28 mouse cellular contexts compared by ENCODE assay signal in the genomic region with DNA sequence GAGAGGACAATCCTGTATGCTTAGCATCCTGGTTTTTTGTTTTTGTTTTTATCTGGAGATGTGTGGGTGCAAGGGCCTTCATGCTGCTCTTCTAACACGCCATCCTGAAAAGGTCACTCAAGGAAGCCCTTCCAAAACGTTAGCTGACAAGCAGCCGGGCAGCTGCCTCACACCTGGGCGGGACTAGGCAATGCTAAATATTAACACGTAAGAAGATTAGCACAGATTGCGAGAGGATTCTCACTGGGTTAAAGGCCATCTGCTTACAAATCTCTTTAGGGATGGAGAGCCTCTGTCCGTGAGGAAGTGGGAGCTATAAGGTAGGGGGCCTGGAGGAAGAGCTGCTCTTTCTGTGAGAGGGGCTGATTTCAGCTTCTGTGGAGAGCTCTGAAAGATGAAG. TPM values are rescaled to one million over a fixed set of nuclear protein-coding genes. Genes with fewer than 3 reads are reported as not detected.
DNase-seq lines count a peak whose midpoint lies in the region; ATAC-seq and TF ChIP-seq lines count a peak whose summit lies in the region.
"Had no signal": no experiment of that assay in that cellular context is flagged by ENCODE, and none has a peak within 500 bp of the region (broad histone marks: within the 10 kb centered on the region; RNA-seq: fewer than 3 reads in every experiment).

No protein-coding gene starts in this region.

- no peak for TF ChIP-seq POLR2A in kidney, adult 2 months (IDR thresholded peaks at IDR 0.05; ENCODE audit: low read depth, low read length)

- TF ChIP-seq EP300 in liver, postnatal 0 days (IDR thresholded peaks at IDR 0.05; ENCODE audit: low read depth) = 0 out of 2 replicates have a peak, but pooled peaks have one; percentile 12

- 37% methylated on average over 7 of the region's 7 CpGs for WGBS in kidney, adult 2 months
- WGBS in kidney, embryonic 16.5 days = 50% methylated on average over 7 of the region's 7 CpGs
- 37% methylated on average over 7 of the region's 7 CpGs for WGBS in liver, postnatal 0 days (ENCODE audit: insufficient replicate concordance)
- 29% methylated on average over 7 of the region's 7 CpGs for WGBS in midbrain, postnatal 0 days

- DNase-seq in kidney, adult 2 months = peak; percentile 46
- no peak for DNase-seq in liver, postnatal 0 days
- no peak for DNase-seq in liver
- no peak for DNase-seq in midbrain, postnatal 0 days (ENCODE audit: low spot score)
- DNase-seq in retina, postnatal 7 days (ENCODE audit: low read depth, low spot score) = peak; percentile 73
- no peak for DNase-seq in adrenal gland, adult (ENCODE audit: inconsistent age in 2 of 2, low spot score in 1 of 2)
- DNase-seq: adrenal gland, postnatal 25 days; cerebellum, adult 11-12 months; cerebellum, postnatal 10 days; gastrocnemius, postnatal 25 days; heart, adult 11 months; heart, postnatal 4 days; layer of hippocampus, adult 9-11 months; lung, postnatal 36 days; right cerebral cortex, adult 18-20 months; right cerebral cortex, postnatal 4 days; thymus, adult 2 months; thymus, postnatal 36 days had no signal

- H3K4me1 ChIP-seq in kidney, adult 2 months (ENCODE audit: control insufficient read depth, insufficient read depth, low read length) = no peaks in the 10 kb centered on the region
- H3K4me1 ChIP-seq in kidney, embryonic 16.5 days (ENCODE audit: insufficient read depth, low read length) = no peaks in the 10 kb centered on the region
- no peaks in the 10 kb centered on the region for H3K4me1 ChIP-seq in liver, postnatal 0 days (ENCODE audit: insufficient read depth)
- H3K4me1 ChIP-seq in midbrain, postnatal 0 days (ENCODE audit: insufficient read depth, low read length) = peaks cover 6% of the 10 kb centered on the region; the same call in 1 of the 2 replicates
- H3K4me1 ChIP-seq: forebrain, embryonic 10.5 days; forebrain, embryonic 15.5 days; limb, embryonic 10.5 days; limb, embryonic 15.5 days; neural tube, embryonic 13.5 days had no signal

- H3K4me2 ChIP-seq in kidney, embryonic 16.5 days (replicated peaks; ENCODE audit: low read depth, low read length) = no peak overlapping the region
- no peak overlapping the region for H3K4me2 ChIP-seq in liver, postnatal 0 days (ENCODE audit: low read depth, low read length)
- H3K4me2 ChIP-seq in midbrain, postnatal 0 days (ENCODE audit: low read depth, low read length, poor library complexity, severe bottlenecking) = no peak overlapping the region
- H3K4me2 ChIP-seq: embryonic facial prominence, embryonic 13.5 days; forebrain, embryonic 15.5 days; hindbrain, embryonic 13.5 days; limb, embryonic 15.5 days; neural tube, embryonic 13.5 days had no signal

- H3K36me3 ChIP-seq in kidney, adult 2 months (ENCODE audit: control insufficient read depth, insufficient read depth, low read length) = no peaks in the 10 kb centered on the region
- H3K36me3 ChIP-seq in kidney, embryonic 16.5 days (ENCODE audit: insufficient read depth, low read length) = no peaks in the 10 kb centered on the region
- H3K36me3 ChIP-seq in liver, postnatal 0 days (replicated peaks; ENCODE audit: insufficient read depth, low read length) = no peaks in the 10 kb centered on the region
- no peaks in the 10 kb centered on the region for H3K36me3 ChIP-seq in midbrain, postnatal 0 days (ENCODE audit: insufficient read depth, low read length)
- H3K36me3 ChIP-seq: embryonic facial prominence, embryonic 13.5 days; forebrain, embryonic 10.5 days; forebrain, embryonic 15.5 days; heart, embryonic 10.5 days; hindbrain, embryonic 13.5 days; limb, embryonic 10.5 days; limb, embryonic 15.5 days; neural tube, embryonic 13.5 days had no signal

- H3K4me3 ChIP-seq in kidney, adult 2 months (ENCODE audit: insufficient read depth, low read depth, low read length) = no peak overlapping the region
- no peak overlapping the region for H3K4me3 ChIP-seq in kidney, embryonic 16.5 days (ENCODE audit: low read length)
- H3K4me3 ChIP-seq in liver, postnatal 0 days (ENCODE audit: low read depth, low read length) = no peak overlapping the region
- no peak overlapping the region for H3K4me3 ChIP-seq in midbrain, postnatal 0 days (ENCODE audit: low read depth, low read length)
- H3K4me3 ChIP-seq: embryonic facial prominence, embryonic 13.5 days; forebrain, embryonic 10.5 days; forebrain, embryonic 15.5 days; heart, embryonic 10.5 days; hindbrain, embryonic 13.5 days; limb, embryonic 10.5 days; limb, embryonic 15.5 days; neural tube, embryonic 13.5 days had no signal

- H3K9ac ChIP-seq in kidney, embryonic 16.5 days (replicated peaks; ENCODE audit: low read length) = no peak overlapping the region
- no peak overlapping the region for H3K9ac ChIP-seq in liver, postnatal 0 days (replicated peaks)
- 0 out of 2 replicates have a peak overlapping the region, but pooled peaks have one; percentile 19 for H3K9ac ChIP-seq in midbrain, postnatal 0 days (replicated peaks; ENCODE audit: low read length, poor library complexity, severe bottlenecking)
- H3K9ac ChIP-seq: embryonic facial prominence, embryonic 13.5 days; forebrain, embryonic 15.5 days; hindbrain, embryonic 13.5 days; limb, embryonic 15.5 days; neural tube, embryonic 13.5 days had no signal

- no peaks in the 10 kb centered on the region for H3K27me3 ChIP-seq in kidney, adult 2 months (replicated peaks; ENCODE audit: control insufficient read depth, insufficient read depth, low read length)
- H3K27me3 ChIP-seq in kidney, embryonic 16.5 days (ENCODE audit: insufficient read depth, low read length) = no peaks in the 10 kb centered on the region; the same call in 1 of the 2 replicates
- no peaks in the 10 kb centered on the region for H3K27me3 ChIP-seq in liver, postnatal 0 days (ENCODE audit: insufficient read depth, low read length)
- no peaks in the 10 kb centered on the region for H3K27me3 ChIP-seq in midbrain, postnatal 0 days (ENCODE audit: insufficient read depth, low read length)
- H3K27me3 ChIP-seq: embryonic facial prominence, embryonic 13.5 days; forebrain, embryonic 15.5 days; hindbrain, embryonic 13.5 days; limb, embryonic 15.5 days; neural tube, embryonic 13.5 days had no signal

- TF ChIP-seq CTCF in kidney, adult 2 months (conservative IDR thresholded peaks at IDR 0.05; ENCODE audit: insufficient read depth, insufficient read length, low read depth, low read length) = no peak
- no peak for TF ChIP-seq CTCF in liver, postnatal 0 days (IDR thresholded peaks at IDR 0.05; ENCODE audit: low read depth)
- no peak for TF ChIP-seq CTCF in midbrain, postnatal 0 days (IDR thresholded peaks at IDR 0.05)

- no peak overlapping the region for H3K27ac ChIP-seq in kidney, adult 2 months (ENCODE audit: insufficient read depth, low read depth, low read length)
- no peak overlapping the region for H3K27ac ChIP-seq in kidney, embryonic 16.5 days (ENCODE audit: low read length)
- H3K27ac ChIP-seq in liver, postnatal 0 days (ENCODE audit: low read depth) = no peak overlapping the region
- no peak overlapping the region for H3K27ac ChIP-seq in midbrain, postnatal 0 days (ENCODE audit: low read depth, low read length)
- H3K27ac ChIP-seq: embryonic facial prominence, embryonic 13.5 days; forebrain, embryonic 10.5 days; forebrain, embryonic 15.5 days; heart, embryonic 10.5 days; hindbrain, embryonic 13.5 days; limb, embryonic 10.5 days; limb, embryonic 15.5 days; neural tube, embryonic 13.5 days had no signal

- no peak for ATAC-seq in kidney, embryonic 16.5 days (ENCODE audit: low FRiP score, low TSS enrichment)
- peak; percentile 81 for ATAC-seq in liver, postnatal 0 days
- no peak for ATAC-seq in midbrain, postnatal 0 days (ENCODE audit: low FRiP score)
- ATAC-seq: CD4-positive, CD25-positive, alpha-beta regulatory T cell, adult 4 months; forebrain, embryonic 15.5 days had no signal

- H3K9me3 ChIP-seq in kidney, embryonic 16.5 days (ENCODE audit: low read length) = no peaks in the 10 kb centered on the region
- H3K9me3 ChIP-seq in liver, postnatal 0 days (ENCODE audit: low read length) = no peaks in the 10 kb centered on the region
- H3K9me3 ChIP-seq in midbrain, postnatal 0 days (ENCODE audit: low read length) = no peaks in the 10 kb centered on the region
- H3K9me3 ChIP-seq: embryonic facial prominence, embryonic 13.5 days; forebrain, embryonic 15.5 days; heart, embryonic 10.5 days; hindbrain, embryonic 13.5 days; limb, embryonic 10.5 days; limb, embryonic 15.5 days; neural tube, embryonic 13.5 days had no signal

RNA-seq across cellular contexts. Expression of a gene that starts 22.0 kb away (rescaled TPM):
- polyA plus RNA-seq in kidney, adult 2 months (2012; rRNA removed) = 21.9 and 24.0 TPM in 2 replicates
- 73.9 and 74.3 TPM in 2 replicates for polyA plus RNA-seq in kidney, embryonic 16.5 days (2015; fragmentation: Nextera tagmentation; extraction: Ambion mirVana)
- polyA plus RNA-seq in liver, postnatal 0 days (2015; fragmentation: Nextera tagmentation; extraction: Ambion mirVana) = 14.4 and 15.8 TPM in 2 replicates
- 34.7 and 43.2 TPM in 2 replicates for total RNA-seq in midbrain, postnatal 0 days (2014; rRNA removed)
- 47.2 and 50.1 TPM in 2 replicates for polyA plus RNA-seq in midbrain, postnatal 0 days (2015; fragmentation: Nextera tagmentation; extraction: Ambion mirVana)

RNA-seq across cellular contexts. Expression of a gene that starts 26.6 kb away (rescaled TPM):
- 21.3 and 24.6 TPM in 2 replicates for polyA plus RNA-seq in kidney, adult 2 months (2012; rRNA removed)
- polyA plus RNA-seq in kidney, embryonic 16.5 days (2015; fragmentation: Nextera tagmentation; extraction: Ambion mirVana) = 45.7 and 61.2 TPM in 2 replicates
- polyA plus RNA-seq in liver, postnatal 0 days (2015; fragmentation: Nextera tagmentation; extraction: Ambion mirVana) = 14.4 and 16.3 TPM in 2 replicates
- 124 and 131 TPM in 2 replicates for total RNA-seq in midbrain, postnatal 0 days (2014; rRNA removed)
- 148 and 160 TPM in 2 replicates for polyA plus RNA-seq in midbrain, postnatal 0 days (2015; fragmentation: Nextera tagmentation; extraction: Ambion mirVana)

Comparison
In these comparisons a context has a peak if more than half of its experiments do, and no peak if none do; other contexts are left out.
1. DNase-seq: peak in kidney, adult 2 months (single experiment) and retina, postnatal 7 days (single experiment); none in liver, postnatal 0 days (single experiment), liver (single experiment), midbrain, postnatal 0 days (single experiment) and adrenal gland, adult (0 of 2).